Mouse (Mus musculus) gastrocnemius, adult 2 months (tissue): ENCODE data around the gene Cabp1. TPM values are rescaled to one million over a fixed set of nuclear protein-coding genes. Genes with fewer than 3 reads are reported as not detected.
A peak's percentile ranks its signal among the peaks of the same experiment; 100 is the strongest.

Source experiments
- DNase-seq: peaks from one replicate; pipeline ENCODE4 v3.0.0; 2022
- H3K27ac ChIP-seq: fragments of 200-600 bp; 2 replicates; pipeline ENCODE4 v1.8.1; 2022; ENCODE audit warnings: mild to moderate bottlenecking
- H3K4me3 ChIP-seq: fragments of 200-600 bp; 2 replicates; pipeline ENCODE4 v1.8.1; 2022; ENCODE audit warnings: mild to moderate bottlenecking, moderate library complexity
- CTCF ChIP-seq: fragments of 200-600 bp; IDR thresholded peaks from 2 replicates; pipeline ENCODE4 v1.8.1; 2022; ENCODE audit warnings: antibody characterized with exemption, mild to moderate bottlenecking, moderate library complexity
- intact Hi-C: fragments of 180-260 bp; cut with DNase I; formaldehyde crosslinking; loops from one replicate; pipeline ENCODE4 v1.15.1; 2025
- total RNA-seq, 2 experiments: library from RNA; stranded (reverse); gene quantifications; 2 replicates each; pipeline ENCODE4 v1.2.3; 2021

Cabp1 gene
- total RNA-seq, 2 experiments from 2014 or later, result 0.79 to 1.5 TPM

- peak overlapping the region; percentile 65 for H3K4me3 ChIP-seq
- peak overlapping the region; percentile 67 for H3K27ac ChIP-seq
- DNase-seq, result peak; percentile 53
- no peak for TF ChIP-seq CTCF
- intact Hi-C loops, result loop anchor here (5.0 kb wide), 2 partner anchors 163 to 207 kb away; partner anchors contain the start of gene Cox6a1
Observed at GRCm38 (mm10) chr5:115184726-115185125, 9.5 kb downstream of the Cabp1 start.

- TF ChIP-seq CTCF, result no peak
- H3K4me3 ChIP-seq, result no peak overlapping the region
- intact Hi-C loops, result no loop called here
- no peak for DNase-seq
- H3K27ac ChIP-seq, result peak overlapping the region; percentile 67; the same call in 1 of the 2 replicates
Observed at GRCm38 (mm10) chr5:115183482-115183881, 10.7 kb downstream of the Cabp1 start.

DNA sequence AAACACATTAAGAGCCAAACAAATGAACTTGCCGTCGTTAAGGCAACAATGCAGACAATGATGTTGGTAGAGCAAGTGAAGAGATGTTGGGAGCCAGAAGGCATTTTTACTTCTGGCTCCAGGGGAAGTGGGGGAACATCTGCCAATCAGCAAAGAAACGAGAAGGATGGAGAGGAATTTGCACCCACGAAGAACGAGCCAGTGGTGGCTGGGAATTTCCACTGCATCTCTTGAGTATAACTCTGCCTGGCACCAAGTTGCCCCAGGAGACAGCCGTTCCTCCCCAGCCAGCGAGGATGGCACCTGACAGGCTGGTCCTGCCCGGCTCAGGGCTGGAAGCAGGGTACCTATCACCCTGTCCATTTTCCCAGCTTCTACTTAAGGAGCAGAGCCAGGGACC, 11.3 kb downstream of the Cabp1 start:
- Histone ChIP-seq H3K27ac (peak overlapping the region; percentile 67), H3K4me3 (no peak overlapping the region)
- intact Hi-C loops, result no loop called here
- TF ChIP-seq CTCF, result no peak
- DNase-seq, result no peak

DNA sequence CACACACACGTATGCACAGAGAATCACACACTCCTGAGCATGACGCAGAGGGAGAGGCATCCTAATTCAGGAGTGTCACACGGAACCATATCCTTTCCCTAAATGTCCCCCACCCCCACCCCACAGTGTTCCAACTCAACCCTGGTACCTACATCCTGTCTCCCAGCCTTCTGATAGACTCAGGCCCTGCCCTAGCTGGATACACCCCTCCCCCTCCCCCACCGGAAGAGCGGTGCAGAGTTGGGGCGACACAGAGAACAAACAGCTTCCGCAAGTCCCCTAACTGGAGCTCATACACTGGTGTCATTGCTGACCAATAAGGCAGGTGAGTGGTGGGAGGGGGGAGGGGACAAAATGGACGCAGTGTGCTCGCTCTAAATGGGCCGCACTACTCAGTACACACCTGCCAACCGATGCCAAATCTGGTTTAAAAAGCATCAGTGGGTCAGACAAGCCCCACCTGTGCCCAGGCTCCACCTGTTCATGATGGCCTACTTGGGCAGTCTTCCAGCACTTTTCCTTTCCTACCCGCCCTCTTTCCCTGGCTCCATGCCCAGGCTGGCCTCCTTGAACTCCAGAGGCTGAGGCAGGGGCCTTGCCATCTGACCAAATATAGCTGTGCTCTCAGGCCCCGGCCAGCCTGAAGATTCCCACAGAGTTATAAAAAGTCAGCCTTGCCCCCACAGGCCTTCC, 12.8 kb downstream of the Cabp1 start:
- peak; percentile 50 for DNase-seq
- intact Hi-C loops, result no loop called here
- peak overlapping the region; percentile 67; the same call in 1 of the 2 replicates for H3K27ac ChIP-seq
- TF ChIP-seq CTCF, result no peak
- H3K4me3 ChIP-seq, result no peak overlapping the region

DNA sequence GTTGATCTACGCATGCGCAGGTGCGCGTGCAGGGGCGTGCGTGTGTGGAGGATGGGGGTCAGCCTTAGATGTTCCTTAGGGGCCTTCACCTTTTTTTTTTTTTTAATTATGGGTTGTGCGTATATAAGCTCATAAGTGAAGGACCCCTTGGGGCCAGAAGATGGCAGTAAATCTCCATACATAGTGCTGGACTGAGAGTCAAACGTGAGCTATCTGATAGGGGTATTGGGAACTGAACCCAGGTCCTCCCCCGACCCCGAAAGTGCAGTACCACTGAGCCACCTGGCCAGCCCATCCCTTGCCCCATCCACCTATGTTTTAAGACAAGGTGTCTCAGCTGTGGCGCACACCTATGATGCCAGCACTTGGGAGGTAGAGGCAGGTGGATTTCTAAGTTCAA, 14.6 kb downstream of the Cabp1 start:
- TF ChIP-seq CTCF, result no peak
- H3K4me3 ChIP-seq, result no peak overlapping the region
- H3K27ac ChIP-seq, result no peak overlapping the region
- intact Hi-C loops, result no loop called here
- DNase-seq, result no peak

GRCm38 (mm10) chr5:115177866-115178265, 16.3 kb downstream of the Cabp1 start:
- Histone ChIP-seq H3K27ac (no peak overlapping the region), H3K4me3 (no peak overlapping the region)
- no peak for TF ChIP-seq CTCF
- intact Hi-C loops, result no loop called here
- DNase-seq, result no peak

- TF ChIP-seq CTCF, result peak; percentile 50
- Histone ChIP-seq H3K4me3 (no peak overlapping the region), H3K27ac (no peak overlapping the region)
- DNase-seq, result no peak
- intact Hi-C loops, result no loop called here
Observed at GRCm38 (mm10) chr5:115174554-115174953, 19.6 kb downstream of the Cabp1 start.

DNA sequence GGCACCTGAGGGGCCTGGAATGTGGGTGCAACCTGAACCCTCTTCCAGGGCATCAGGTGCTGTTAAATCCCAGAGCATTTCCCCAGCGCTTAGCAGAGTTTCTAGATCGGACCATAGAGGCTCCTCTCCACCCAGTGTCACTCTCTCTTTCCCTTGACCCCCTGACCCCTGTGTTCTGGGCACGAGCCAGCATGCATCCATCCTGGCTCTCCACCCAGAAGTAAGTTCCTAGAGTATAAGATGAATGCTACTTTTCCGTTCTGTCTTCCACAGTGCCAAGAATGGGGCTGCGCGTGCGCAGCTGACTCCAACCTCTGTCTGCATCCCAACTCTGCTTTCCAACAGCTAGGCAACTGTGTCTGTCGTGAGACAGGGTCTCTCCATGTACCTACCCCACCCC, 24.0 kb downstream of the Cabp1 start:
- no peak for TF ChIP-seq CTCF
- Histone ChIP-seq H3K4me3 (no peak overlapping the region), H3K27ac (no peak overlapping the region)
- intact Hi-C loops, result no loop called here
- DNase-seq, result no peak

- TF ChIP-seq CTCF, result no peak
- H3K27ac ChIP-seq, result no peak overlapping the region
- intact Hi-C loops, result no loop called here
- H3K4me3 ChIP-seq, result no peak overlapping the region
- DNase-seq, result no peak
Observed at GRCm38 (mm10) chr5:115168641-115169415, 25.4 kb downstream of the Cabp1 start.

DNA sequence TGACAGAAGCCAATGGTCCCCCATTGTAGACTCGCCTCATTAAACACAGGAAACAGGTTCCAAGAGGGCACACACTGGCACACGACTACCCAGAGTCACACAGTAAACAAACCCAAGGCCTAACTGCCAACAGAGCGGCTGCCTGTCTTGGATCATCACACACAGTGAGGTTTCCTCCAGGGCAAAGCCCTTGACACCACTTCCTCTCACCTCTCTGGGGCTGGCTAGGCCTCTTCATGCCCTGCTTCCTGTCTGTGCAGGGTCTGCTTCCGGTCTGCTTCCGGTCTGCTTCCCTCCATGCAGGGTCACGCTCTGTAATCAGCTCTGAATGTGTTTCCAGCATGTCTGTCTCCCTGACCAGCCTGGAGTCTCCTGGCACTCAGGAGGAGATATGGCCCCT, 26.8 kb downstream of the Cabp1 start:
- H3K4me3 ChIP-seq, result no peak overlapping the region
- intact Hi-C loops, result no loop called here
- no peak for DNase-seq
- TF ChIP-seq CTCF, result no peak
- no peak overlapping the region for H3K27ac ChIP-seq

DNA sequence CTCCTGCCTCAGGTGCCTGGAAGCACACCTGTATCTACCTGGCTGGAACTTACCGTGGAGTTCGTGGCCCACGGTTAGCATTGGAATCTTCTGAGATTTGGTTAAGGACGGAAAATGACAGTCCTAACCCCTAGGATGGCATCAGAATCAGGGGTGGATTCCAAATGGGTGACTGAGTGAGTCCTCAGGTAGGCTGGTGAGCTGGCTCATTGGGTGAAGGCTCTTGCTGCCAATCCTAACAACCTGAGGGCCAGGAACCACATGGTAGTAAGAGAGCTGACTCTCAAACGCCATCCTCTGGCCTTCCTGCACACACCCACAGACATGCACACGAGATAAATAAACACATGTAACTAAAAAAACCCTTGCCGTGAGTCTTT, 27.4 kb downstream of the Cabp1 start:
- no peak for DNase-seq
- peak overlapping the region; percentile 24; the same call in 1 of the 2 replicates for H3K27ac ChIP-seq
- intact Hi-C loops, result no loop called here
- H3K4me3 ChIP-seq, result no peak overlapping the region
- TF ChIP-seq CTCF, result no peak

GRCm38 (mm10) chr5:115165895-115166814, 28.0 kb downstream of the Cabp1 start:
- TF ChIP-seq CTCF, result peak; percentile 3; the same call in 1 of the 2 replicates
- intact Hi-C loops, result no loop called here
- Histone ChIP-seq H3K4me3 (no peak overlapping the region), H3K27ac (peak overlapping the region; percentile 24; the same call in 1 of the 2 replicates)
- DNase-seq, result no peak
